Mouse (Mus musculus) liver, embryonic 14.5 days (tissue): ENCODE measurements at regions not wholly inside any gene's neighbourhood (a gene's known extent, or its start where the extent isn't known, plus 50 kb on each side); places are given as distances from the start of the nearest gene placed in this dataset.

ENCODE experiments used
- CTCF ChIP-seq: IDR thresholded peaks from 2 replicates; pipeline ENCODE4 v1.5.1; 2016; ENCODE audit warnings: antibody characterized with exemption, low read depth, control low read depth
- EP300 ChIP-seq: IDR thresholded peaks from 2 replicates; pipeline ENCODE4 v1.6.1; 2016; ENCODE audit warnings: antibody characterized with exemption, low read depth

GRCm38 (mm10) chrX:12511119-12511518 is 76.5 kb upstream of the Atp6ap2 start:
- TF ChIP-seq EP300: no peak
- no peak for TF ChIP-seq CTCF
